Mouse (Mus musculus) gastrocnemius, adult 2 months (tissue): ENCODE measurements around the gene Rhox13. TPM values are rescaled to one million over a fixed set of nuclear protein-coding genes. Genes with fewer than 3 reads are reported as not detected.

Source experiments
- DNase-seq: peaks from one replicate; pipeline ENCODE4 v3.0.0; 2022
- H3K27ac ChIP-seq: fragments of 200-600 bp; 2 replicates; pipeline ENCODE4 v1.8.1; 2022; ENCODE audit warnings: mild to moderate bottlenecking
- H3K4me3 ChIP-seq: fragments of 200-600 bp; 2 replicates; pipeline ENCODE4 v1.8.1; 2022; ENCODE audit warnings: mild to moderate bottlenecking, moderate library complexity
- CTCF ChIP-seq: fragments of 200-600 bp; IDR thresholded peaks from 2 replicates; pipeline ENCODE4 v1.8.1; 2022; ENCODE audit warnings: antibody characterized with exemption, mild to moderate bottlenecking, moderate library complexity
- intact Hi-C: fragments of 180-260 bp; cut with DNase I; formaldehyde crosslinking; loops from one replicate; pipeline ENCODE4 v1.15.1; 2025
- long read RNA-seq, 2 experiments: library from polyadenylated mRNA; stranded (forward); transcript quantifications; one replicate each; pipeline ENCODE4 v2.0.0; 2021
- total RNA-seq, 2 experiments: library from RNA; stranded (reverse); gene quantifications; 2 replicates each; pipeline ENCODE4 v1.2.3; 2021

The Rhox13 gene
- total RNA-seq, result not detected
- long read RNA-seq, experiment 1, result 0 reads
- long read RNA-seq, experiment 2, result 0 reads

GRCm38 (mm10) chrX:38120982-38121381, at the start of gene Rhox13:
Gene Rhox13 (plus strand): TSS chrX:38121219.
- TF ChIP-seq CTCF, result no peak
- DNase-seq, result no peak
- H3K4me3 ChIP-seq, result no peak within 1 kb of the TSS
- no peak within 1 kb of the TSS for H3K27ac ChIP-seq
- intact Hi-C loops, result no loop called here

DNA sequence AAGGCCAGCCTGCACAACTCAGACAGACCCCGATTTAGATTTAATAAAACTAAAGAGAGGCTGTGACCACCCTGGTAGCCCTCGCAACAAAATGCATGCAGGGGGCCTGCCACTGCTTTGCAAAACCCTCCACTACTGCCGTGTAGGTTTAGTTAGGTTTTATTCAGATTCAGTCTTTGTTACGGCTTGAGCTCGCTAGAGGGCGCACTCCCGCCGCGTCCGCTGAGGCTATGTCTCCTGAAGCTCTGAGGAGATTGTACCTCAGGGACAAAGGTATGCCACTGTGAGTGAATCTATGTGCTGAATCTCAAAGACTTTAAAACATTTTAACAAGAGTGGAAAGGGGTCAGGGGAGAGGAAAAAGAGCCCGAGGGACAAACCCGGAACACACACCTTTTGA, 36.8 kb upstream of the Rhox13 start:
- peak; percentile 68 for TF ChIP-seq CTCF
- H3K4me3 ChIP-seq, result no peak overlapping the region
- H3K27ac ChIP-seq, result no peak overlapping the region
- intact Hi-C loops, result loop anchor here (1.0 kb wide), 1 partner anchor 97 kb away; no protein-coding TSS in a partner anchor
- DNase-seq, result peak; percentile 43

DNA sequence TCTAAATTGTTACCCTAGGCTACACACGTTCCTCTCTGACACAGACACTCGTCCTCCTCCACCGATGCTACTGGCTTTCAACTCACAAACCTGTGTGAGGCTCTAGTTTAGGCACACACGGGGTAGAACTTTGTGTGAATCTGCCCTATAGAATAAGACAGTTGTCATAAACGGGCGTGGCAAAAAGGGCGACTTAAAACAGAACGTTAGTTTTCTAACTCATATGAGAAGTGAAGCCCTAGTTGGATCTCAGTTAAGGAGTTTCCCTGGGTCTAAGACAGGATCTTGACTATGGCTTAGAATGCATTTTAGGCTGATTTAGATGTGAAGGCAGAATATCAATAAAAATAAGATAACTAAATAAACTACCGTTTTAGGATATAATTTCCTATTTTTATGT, 36.0 kb upstream of the Rhox13 start, which contains the start of gene Rhox11:
Gene Rhox11 (minus strand): TSS at position 101 of the 400 bp plus-strand sequence.
- H3K4me3 ChIP-seq, result no peak within 1 kb of the TSS
- no peak within 1 kb of the TSS for H3K27ac ChIP-seq
- intact Hi-C loops, result no loop called here
- no peak for DNase-seq
- no peak for TF ChIP-seq CTCF

- intact Hi-C loops, result no loop called here
- TF ChIP-seq CTCF, result no peak
- Histone ChIP-seq H3K4me3 (no peak within 1 kb of the TSS), H3K27ac (no peak within 1 kb of the TSS)
- no peak for DNase-seq
Measured at GRCm38 (mm10) chrX:38110807-38111206, 10.2 kb upstream of the Rhox13 start, which contains the start of gene Rhox12. Gene Rhox12 (minus strand): TSS chrX:38110907.

GRCm38 (mm10) chrX:38121478-38121877, 459 bp downstream of the Rhox13 start:
- H3K4me3 ChIP-seq, result no peak overlapping the region
- intact Hi-C loops, result no loop called here
- DNase-seq, result no peak
- TF ChIP-seq CTCF, result no peak
- H3K27ac ChIP-seq, result no peak overlapping the region

- DNase-seq, result no peak
- H3K27ac ChIP-seq, result no peak overlapping the region
- peak; percentile 20; the same call in 1 of the 2 replicates for TF ChIP-seq CTCF
- H3K4me3 ChIP-seq, result no peak overlapping the region
- intact Hi-C loops, result no loop called here
Measured at GRCm38 (mm10) chrX:38159097-38159496, 38.1 kb downstream of the Rhox13 start.

- intact Hi-C loops, result no loop called here
- no peak overlapping the region for H3K27ac ChIP-seq
- DNase-seq, result no peak
- TF ChIP-seq CTCF, result no peak
- no peak overlapping the region for H3K4me3 ChIP-seq
Measured at GRCm38 (mm10) chrX:38165315-38165714, 44.3 kb downstream of the Rhox13 start.

- DNase-seq, result no peak
- TF ChIP-seq CTCF, result no peak
- H3K27ac ChIP-seq, result no peak overlapping the region
- no peak overlapping the region for H3K4me3 ChIP-seq
- intact Hi-C loops, result no loop called here
Measured at GRCm38 (mm10) chrX:38166064-38166463, 45.0 kb downstream of the Rhox13 start.

GRCm38 (mm10) chrX:38166592-38166991, 45.6 kb downstream of the Rhox13 start:
- no peak for TF ChIP-seq CTCF
- no peak for DNase-seq
- intact Hi-C loops, result no loop called here
- no peak overlapping the region for H3K27ac ChIP-seq
- H3K4me3 ChIP-seq, result no peak overlapping the region

Other genes with a start within 250 kb of the Rhox13 start
- gene Rhox8, start 242.3 kb upstream of the Rhox13 start, total RNA-seq, result not detected
- gene Rhox7b, start 224.0 kb upstream of the Rhox13 start, total RNA-seq, result not detected
- not detected for gene Rhox9, start 219.4 kb upstream of the Rhox13 start, total RNA-seq
- gene Btg1-ps1, start 102.4 kb upstream of the Rhox13 start, total RNA-seq, result not detected
- not detected for gene Btg1-ps2, start 78.1 kb upstream of the Rhox13 start, total RNA-seq
- gene Rhox10, start 54.7 kb upstream of the Rhox13 start, total RNA-seq, result not detected
- not detected for gene Rhox11, start 36.1 kb upstream of the Rhox13 start, total RNA-seq
- not detected for gene Rhox12, start 10.3 kb upstream of the Rhox13 start, total RNA-seq
- gene Zbtb33, start 68.6 kb downstream of the Rhox13 start, total RNA-seq, result 1 to 10 TPM; 5.7 to 7.7 TPM
- gene Tmem255a, start 131.2 kb downstream of the Rhox13 start, total RNA-seq, result under 1 TPM; 0.28 to 0.61 TPM
- gene Atp1b4, start 195.0 kb downstream of the Rhox13 start, total RNA-seq, result 1 to 10 TPM; 1.5 to 5.6 TPM